Mouse (Mus musculus) lung, postnatal 14 days (tissue): Measurements from ENCODE around the gene Rpl13.

Experiments
- DNase-seq: peaks from one replicate; pipeline ENCODE4 v3.0.0; 2021

The Rpl13 gene

GRCm38 (mm10) chr8:123108953-123109352 is 6.8 kb downstream of the Rpl13 start:
- no peak for DNase-seq

GRCm38 (mm10) chr8:123110649-123111048 is 8.5 kb downstream of the Rpl13 start:
- peak; percentile 69 for DNase-seq

- DNase-seq: no peak
These were observed 10.7 kb downstream of the Rpl13 start for GRCm38 (mm10) chr8:123112892-123113291.

GRCm38 (mm10) chr8:123113908-123114469 is 11.8 kb downstream of the Rpl13 start:
- no peak for DNase-seq

DNA sequence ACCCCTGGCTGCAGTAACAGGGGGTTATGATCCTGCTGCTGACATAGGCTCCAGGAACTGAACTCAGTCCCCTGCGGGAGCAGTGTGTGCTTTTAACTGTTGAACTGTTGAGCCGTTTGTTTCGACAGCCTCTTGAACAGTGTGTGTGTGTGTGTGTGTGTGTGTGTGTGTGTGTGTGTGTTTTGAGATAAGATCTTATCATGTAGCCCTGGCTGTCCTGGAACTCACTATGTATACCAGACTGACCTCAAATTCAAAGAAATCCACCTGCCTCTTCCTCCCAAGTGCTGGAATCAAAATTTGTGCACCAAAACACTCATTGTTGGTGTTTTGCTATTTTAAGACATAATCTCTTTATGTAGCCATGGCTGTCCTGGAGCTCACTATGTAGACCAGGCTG is 12.5 kb downstream of the Rpl13 start:
- no peak for DNase-seq

DNA sequence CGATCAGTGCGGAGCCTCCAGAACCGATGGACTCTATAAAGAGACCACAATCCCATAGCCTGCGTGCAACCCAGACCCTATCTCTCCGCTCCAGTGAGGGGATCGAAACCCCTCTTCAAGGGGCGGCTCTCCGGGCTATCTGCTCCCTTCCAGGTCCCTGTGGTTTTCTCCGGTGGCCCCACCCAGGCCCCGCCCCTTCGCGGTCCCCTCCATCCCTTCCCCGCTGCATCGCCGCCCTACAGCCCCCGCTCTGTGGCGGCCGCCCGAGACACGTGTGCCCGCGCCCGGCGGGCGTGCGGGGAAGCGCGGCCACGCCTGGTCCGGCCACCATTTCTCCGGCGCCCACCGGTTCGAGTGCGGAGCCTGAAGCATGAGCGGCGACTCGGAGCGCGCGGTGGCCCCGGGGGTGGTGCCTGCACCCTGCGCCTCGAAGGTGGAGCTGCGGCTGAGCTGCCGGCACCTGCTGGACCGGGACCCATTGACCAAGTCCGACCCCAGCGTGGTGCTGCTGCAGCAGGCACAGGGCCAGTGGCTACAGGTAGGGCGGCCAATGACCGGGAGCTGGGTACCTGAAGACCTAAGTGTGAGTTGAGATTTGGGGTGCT is 15.1 kb downstream of the Rpl13 start, which contains the start of gene Cpne7:
Gene Cpne7 (plus strand): TSS at position 248 of the 605 bp plus-strand sequence.
- no peak for DNase-seq

DNA sequence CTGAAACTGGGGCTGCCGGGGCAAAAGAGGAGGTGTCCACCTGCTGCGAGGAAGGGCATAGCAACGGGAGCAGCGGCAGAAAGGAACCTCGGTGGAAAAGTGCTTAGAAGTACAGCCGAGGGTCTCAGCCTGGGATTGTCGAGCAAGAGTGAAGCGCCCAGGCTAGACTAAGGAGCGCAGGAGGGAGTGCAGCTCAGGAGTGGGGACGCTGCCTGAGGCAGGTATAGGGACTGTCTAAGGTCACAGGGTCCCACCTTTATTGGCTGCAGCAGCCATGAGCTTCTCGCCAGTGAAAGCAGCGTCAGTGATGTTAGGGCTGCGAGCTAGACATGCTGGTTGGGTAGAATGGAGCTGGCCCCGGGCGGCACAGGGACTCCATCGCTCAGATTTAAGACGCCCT is 15.6 kb downstream of the Rpl13 start:
- no peak for DNase-seq

GRCm38 (mm10) chr8:123122059-123122458 is 19.9 kb downstream of the Rpl13 start:
- no peak for DNase-seq

DNA sequence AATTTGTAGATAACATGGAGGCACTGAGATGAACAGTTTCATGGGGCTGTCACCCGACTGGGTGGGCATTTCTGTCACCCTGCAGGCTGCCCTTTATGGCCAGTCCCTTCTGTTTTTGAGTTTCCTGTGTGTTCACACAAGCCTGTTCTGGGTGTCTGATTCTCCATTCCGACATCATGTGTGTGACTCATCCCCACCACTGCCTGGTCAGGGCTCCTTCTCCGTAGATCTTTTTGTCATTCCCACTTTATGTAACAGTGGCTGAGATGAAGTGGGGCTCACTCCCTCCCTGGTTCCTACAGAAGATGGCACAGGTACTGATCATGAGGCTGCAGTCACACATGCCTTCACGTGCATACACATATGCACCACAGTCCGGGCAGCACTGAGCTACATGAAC is 20.5 kb downstream of the Rpl13 start:
- DNase-seq: no peak

DNA sequence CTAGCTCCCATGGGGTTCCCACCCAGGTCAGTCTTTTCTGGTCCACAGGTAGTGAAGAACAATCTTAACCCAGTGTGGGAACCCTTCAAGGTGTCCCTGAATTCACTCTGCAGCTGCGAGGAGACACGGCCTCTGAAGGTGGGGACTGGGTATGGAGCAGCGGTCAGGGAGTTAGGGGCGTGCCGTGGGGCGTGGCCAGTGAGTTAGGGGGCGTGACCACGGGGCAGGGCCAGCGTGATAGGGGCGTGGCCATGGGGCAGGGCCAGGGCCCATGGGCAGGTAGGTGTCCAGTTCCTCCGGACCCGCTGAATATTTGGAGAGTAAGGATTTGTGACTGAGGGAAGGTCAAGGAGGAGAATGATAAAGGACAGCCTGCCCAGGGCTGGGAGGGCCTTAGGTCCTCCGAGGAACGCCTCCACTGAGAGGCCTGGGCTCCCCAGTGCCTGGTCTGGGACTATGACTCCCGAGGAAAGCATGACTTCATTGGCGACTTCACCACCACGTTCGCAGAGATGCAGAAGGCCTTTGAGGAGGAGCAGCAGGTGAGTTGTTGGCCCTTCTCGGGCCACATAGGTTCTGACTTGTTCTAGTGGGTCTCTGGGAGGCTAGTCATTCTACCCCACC is 24.2 kb downstream of the Rpl13 start:
- DNase-seq: peak; percentile 72

DNA sequence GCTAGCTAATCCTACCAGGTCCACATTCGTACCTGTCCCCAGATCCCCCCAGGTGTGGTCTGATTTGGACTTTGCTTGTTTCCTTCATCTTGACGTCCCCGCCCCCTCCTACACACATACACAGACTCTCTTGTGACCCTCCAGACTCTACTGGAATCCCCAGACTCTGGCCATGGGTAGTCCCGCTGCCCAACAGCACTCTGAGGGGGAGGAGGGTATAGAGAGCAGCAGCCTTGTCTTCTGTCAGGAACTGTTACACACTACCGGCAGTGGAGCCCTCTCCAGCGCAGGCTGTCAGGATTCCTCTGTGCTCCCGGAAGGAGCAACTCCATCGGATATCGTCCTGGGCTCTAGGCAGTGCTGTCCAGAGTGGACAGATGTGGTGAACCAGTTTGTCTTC is 28.9 kb downstream of the Rpl13 start:
- no peak for DNase-seq

GRCm38 (mm10) chr8:123132953-123133352 is 30.8 kb downstream of the Rpl13 start:
- no peak for DNase-seq

GRCm38 (mm10) chr8:123134149-123134713 is 32.1 kb downstream of the Rpl13 start:
- DNase-seq: no peak

DNA sequence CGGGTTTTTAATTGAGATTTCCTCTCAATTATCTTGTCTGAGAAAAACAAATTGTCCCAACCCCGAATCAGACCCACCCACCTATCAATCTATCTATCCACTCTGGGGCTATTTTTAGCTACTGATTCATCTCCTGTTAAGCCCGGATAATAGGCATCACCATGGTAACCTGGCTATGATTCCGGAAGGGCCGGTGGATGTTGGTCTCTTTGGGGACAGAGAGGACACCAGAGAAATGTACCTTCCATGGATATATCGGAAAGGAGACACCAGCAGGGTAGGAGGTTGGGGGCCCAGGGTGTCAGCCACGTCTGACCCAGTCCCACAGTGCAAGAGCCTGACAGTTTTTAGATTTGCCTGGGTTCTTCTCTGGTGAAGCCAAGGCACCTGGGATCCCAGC is 33.3 kb downstream of the Rpl13 start:
- DNase-seq: no peak

- DNase-seq: no peak
These were observed 33.7 kb downstream of the Rpl13 start for GRCm38 (mm10) chr8:123135806-123136205.

- no peak for DNase-seq
These were observed 34.1 kb downstream of the Rpl13 start for GRCm38 (mm10) chr8:123136287-123136686.

DNA sequence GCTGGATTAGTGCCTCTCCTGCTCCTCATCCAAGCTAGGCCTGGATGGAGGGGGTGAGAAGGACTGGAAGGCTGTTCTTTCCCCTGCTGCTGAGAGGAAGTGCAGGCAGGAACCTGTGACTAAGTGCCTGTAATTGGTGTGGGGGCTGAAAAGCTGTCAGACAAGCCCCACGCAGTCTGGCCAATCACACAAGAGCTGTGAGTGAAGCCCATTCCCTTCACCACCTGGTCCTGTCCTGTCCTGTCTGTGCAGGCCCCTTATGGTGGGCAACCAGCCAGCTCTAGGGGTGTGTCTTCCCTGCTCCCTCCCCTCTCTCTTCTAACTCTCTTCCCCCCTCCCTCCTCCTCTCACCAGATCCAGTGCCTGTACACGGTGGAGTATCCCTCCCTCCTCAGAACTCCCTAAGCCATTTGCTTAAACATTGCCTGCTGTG is 35.5 kb downstream of the Rpl13 start:
- DNase-seq: peak; percentile 30

DNA sequence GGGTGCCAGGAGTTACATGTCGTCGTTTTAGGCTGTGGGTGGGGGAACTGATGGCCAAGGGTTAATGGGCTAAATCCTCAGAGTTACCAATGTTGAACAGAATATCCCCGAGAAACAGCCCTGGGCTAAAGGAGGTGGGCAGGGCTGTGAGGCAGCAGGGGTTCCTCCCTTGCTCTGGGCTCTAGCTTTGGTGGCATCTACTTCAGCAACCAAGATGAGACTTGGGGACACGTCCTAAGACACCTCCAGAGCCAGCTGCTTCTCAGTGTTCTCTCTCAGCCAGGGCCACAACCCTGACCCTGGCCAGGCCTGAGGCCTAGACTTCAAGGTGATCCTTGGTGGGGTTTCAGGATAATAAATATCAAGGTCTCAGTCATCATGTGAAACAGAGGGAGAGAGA is 36.6 kb downstream of the Rpl13 start:
- DNase-seq: no peak

GRCm38 (mm10) chr8:123141741-123142462 is 39.8 kb downstream of the Rpl13 start:
- peak; percentile 92 for DNase-seq

- DNase-seq: peak; percentile 71
These were observed 43.1 kb downstream of the Rpl13 start for GRCm38 (mm10) chr8:123145279-123145678.

GRCm38 (mm10) chr8:123146390-123146789 is 44.2 kb downstream of the Rpl13 start:
- peak; percentile 26 for DNase-seq

GRCm38 (mm10) chr8:123150737-123151171 is 48.6 kb downstream of the Rpl13 start:
- peak; percentile 56 for DNase-seq
